Mouse (Mus musculus): ENCODE results near the gene Phf11a.
"Not testable (repeated sequence)": the region's sequence is repeated elsewhere in the genome, so short reads cannot be mapped to it uniquely, and the experiment has no call there.

Gene Phf11a

DNA sequence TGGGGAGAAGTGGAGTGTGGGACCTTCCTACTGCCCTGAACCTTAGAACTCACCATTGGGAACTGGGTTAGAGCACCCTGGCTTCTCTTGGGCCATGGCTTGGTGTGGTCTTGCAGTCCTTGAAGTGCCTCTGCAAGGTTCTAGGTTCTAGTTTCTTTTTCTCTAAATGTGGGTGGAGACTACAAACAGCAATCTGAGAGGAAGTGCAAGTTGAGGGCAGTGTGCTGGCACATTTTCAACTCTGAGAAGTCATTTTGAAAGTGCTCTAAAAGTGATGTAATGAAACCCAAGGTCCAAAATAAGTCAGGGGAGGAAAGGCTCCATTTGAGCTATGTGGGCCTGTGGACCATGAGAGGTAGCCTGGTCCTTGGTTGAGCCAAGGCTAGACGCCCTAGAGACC lies at the start of gene Phf11a:
Gene Phf11a, minus strand, starts transcription at position 132 of the 400 bp plus-strand sequence.
- DNase-seq (ENCODE audit: low spot score), result not testable (repeated sequence)

DNA sequence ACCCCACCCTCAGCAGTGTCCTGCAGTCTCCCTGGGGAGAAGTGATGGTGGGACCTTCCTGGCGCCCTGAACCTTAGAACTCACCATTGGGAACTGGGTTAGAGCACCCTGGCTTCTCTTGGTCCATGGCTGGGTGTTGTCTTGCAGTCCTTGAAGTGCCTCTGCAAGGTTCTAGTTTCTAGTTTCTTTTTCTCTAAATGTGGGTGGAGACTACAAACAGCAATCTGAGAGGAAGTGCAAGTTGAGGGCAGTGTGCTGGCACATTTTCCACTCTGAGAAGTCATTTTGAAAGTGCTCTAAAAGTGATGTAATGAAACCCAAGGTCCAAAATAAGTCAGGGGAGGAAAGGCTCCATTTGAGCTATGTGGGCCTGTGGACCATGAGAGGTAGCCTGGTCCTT lies 43.9 kb upstream of the Phf11a start, which contains the start of gene Phf11b:
Gene Phf11b, minus strand, starts transcription at position 163 of the 400 bp plus-strand sequence.
- not testable (repeated sequence) for DNase-seq (ENCODE audit: low spot score)

DNA sequence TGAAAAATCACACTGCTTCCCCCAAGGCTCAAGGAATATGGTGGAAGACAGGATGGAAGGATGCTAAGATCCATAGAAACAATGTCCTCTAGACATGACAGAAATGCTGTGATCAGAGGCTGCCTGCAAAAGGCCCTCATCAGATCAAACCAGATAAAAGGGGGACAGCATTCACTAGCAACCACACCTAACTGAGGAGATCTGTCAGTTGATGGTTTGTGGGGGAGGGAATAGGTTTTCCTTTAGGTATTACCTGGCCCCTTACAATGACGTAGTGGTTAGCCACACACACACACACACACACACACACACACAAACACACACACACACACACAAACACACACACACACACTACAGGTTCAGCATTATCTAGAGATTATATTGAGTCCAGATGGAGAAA lies 42.2 kb upstream of the Phf11a start:
- DNase-seq (ENCODE audit: low spot score), result no peak

DNA sequence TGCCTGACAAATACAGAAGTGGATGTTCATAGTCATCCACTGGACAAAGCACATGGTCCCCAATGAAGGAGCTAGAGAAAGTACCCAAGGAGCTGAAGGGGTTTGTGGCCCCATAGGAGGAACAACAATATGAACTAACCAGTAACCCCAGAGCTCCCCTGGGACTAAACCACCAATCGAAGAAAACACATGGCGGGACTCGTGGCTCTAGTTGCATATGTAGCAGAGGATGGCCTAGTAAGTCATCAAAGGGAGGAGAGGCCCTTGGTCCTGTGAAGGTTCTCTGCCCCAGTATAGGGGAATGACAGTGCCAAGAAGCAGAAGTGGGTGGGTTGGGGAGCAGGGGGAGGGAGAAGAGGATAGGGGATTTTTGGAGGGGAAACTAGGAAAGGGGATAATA lies 38.7 kb upstream of the Phf11a start:
- DNase-seq (ENCODE audit: low spot score), result not testable (repeated sequence)

DNA sequence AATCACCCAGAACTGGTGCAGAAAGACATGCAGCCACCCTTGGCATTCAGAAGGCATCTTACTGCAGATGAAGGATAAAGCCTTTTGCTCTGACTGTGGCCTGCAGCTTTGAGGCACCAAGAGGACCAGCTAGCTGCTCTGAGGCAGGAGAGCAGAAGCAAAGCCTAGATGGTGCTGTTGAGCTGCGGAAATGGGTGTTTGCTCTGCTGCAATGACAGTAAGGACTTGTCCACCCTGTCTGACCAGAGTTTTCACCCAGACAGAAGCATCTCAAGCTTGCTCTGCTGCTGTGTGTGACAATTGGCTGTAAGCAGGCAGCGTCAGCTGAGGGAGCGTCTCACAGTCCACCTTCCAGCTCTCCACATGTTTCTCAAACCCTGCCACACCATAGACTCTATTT lies 33.2 kb upstream of the Phf11a start:
- not testable (repeated sequence) for DNase-seq (ENCODE audit: low spot score)

DNA sequence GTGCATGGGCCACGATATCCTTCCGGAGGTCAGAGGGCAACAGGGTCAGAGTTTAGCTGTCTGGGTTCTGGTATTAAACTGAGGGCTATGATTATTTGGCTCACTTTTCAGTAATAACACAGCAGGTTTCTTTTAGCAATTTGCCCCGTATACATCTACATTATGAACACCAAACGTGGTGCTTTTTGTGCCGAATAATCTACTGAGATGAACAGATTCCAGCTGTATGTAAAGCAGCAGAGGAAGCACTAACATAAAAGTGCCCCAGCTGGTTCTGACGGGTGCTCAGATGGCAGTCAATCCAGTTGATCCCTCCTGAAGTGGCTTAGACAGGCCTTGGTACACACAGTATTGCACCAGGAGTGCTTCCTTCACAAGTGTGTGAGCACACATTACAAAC lies 22.6 kb upstream of the Phf11a start:
- DNase-seq (ENCODE audit: low spot score), result not testable (repeated sequence)

DNA sequence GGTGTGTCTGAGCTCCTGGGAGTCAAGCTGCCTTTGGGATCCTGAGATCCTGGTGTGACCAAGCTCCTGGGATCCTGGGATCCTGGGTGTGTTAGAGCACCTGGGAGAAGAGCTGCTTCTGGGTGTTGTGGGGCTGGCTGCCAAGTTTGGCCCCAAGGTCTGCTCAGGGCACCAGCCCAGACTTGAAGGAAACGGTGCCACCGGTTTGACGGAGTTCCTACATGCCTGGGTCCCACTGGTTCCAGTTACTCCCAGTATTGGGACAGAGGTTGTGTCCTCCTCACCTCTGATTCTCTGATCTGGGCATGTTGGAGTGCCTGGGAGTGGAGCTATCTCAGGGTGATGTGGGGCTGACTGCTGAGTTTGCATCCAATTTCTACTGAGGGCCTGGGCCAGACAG lies 21.7 kb upstream of the Phf11a start:
- not testable (repeated sequence) for DNase-seq (ENCODE audit: low spot score)

DNA sequence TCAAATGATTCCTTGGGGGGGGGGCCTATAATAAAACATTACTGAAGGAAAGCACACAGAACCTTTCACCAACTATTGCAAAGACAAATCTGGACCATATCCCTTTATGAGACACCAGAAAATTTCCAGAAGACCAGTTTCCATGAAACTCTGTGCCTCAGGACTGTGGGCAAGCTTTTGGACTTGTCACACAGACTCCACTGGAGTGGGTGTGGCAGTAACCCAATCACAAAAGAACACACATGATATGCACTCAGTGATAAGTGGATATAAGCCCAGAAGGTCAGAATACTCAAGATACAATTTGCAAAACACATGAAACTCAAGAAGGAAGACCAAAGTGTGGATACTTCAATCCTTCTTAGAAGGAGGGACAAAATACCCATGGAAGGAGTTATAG lies 5.6 kb downstream of the Phf11a start:
- DNase-seq (ENCODE audit: low spot score), result peak; percentile 3

DNA sequence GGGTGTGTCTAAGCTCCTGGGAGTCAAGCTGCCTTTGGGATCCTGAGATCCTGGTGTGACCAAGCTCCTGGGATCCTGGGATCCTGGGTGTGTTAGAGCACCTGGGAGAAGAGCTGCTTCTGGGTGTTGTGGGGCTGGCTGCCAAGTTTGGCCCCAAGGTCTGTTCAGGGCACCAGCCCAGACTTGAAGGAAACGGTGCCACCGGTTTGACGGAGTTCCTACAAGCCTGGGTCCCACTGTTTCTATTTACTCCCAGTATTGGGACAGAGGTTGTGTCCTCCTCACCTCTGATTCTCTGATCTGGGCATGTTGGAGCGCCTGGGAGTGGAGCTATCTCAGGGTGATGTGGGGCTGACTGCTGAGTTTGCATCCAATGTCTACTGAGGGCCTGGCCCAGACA lies 22.4 kb downstream of the Phf11a start:
- DNase-seq (ENCODE audit: low spot score), result not testable (repeated sequence)

DNA sequence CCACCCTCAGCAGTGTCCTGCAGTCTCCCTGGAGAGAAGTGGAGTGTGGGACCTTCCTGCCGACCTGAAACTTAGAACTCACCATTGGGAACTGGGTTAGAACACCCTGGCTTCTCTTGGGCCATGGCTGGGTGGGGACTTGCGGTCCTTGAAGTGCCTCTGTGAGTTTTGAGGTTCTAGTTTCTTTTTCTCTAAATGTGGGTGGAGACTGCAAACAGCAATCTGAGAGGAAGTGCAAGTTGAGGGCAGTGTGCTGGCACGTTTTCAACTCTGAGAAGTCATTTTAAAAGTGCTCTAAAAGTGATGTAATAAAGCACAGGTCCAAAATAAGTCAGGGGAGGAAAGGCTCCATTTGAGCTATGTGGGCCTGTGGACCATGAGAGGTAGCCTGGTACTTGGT lies 37.3 kb downstream of the Phf11a start, which contains the start of gene Gm6904:
Gene Gm6904, minus strand, starts transcription at position 161 of the 400 bp plus-strand sequence.
- DNase-seq (ENCODE audit: low spot score), result no peak

DNA sequence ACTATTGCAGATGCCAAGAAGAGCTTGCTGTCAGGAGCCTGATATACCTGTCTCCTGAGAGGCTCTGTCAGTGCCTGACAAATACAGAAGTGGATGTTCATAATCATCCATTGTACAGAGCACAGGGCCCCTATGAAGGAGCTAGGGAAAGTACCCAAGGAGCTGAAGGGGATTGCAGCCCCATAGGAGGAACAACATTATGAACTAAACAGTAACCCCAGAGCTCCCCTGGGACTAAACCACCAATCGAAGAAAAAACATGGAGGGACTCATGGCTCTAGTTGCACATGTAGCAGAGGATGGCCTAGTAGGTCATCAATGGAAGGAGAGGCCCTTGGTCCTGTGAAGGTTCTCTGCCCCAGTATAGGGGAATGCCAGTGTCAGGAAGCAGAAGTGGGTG lies 41.5 kb downstream of the Phf11a start:
- DNase-seq (ENCODE audit: low spot score), result not testable (repeated sequence)

DNA sequence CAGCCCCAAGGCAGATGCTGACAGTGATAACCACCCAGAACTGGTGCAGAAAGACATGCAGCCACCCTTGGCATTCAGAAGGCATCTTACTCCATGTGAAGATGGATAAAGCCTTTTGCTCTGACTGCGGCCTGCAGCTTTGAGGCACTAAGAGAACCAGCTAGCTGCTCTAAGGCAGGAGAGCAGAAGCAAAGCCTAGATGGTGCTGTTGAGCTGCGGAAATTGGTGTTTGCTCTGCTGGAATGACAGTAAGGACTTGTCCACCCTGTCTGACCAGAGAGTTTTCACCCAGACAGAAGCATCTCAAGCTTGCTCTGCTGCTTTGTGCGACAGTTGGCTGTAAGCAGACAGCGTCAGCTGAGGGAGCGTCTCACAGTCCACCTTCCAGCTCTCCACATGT lies 47.0 kb downstream of the Phf11a start:
- DNase-seq (ENCODE audit: low spot score), result not testable (repeated sequence)

DNA sequence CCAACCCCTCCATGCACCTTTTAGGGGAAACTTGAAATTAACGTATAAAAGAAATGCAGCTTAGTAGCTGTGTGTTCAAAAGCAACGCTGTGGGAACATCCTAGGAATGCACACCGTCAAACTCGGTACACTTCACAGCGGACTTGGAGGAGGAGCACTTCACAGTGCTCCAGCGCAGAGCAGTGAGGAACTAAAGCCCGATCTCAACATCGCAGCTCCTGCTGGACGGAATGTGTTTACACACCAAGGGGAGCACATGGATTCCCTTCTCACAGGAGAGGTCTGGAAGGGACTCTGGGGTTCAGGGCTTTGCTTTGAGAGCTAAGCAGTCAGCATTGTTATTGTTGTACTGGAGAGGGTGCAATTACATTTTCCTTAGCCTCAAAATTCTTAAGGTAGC lies 63.7 kb downstream of the Phf11a start:
- no peak for DNase-seq (ENCODE audit: low spot score)

DNA sequence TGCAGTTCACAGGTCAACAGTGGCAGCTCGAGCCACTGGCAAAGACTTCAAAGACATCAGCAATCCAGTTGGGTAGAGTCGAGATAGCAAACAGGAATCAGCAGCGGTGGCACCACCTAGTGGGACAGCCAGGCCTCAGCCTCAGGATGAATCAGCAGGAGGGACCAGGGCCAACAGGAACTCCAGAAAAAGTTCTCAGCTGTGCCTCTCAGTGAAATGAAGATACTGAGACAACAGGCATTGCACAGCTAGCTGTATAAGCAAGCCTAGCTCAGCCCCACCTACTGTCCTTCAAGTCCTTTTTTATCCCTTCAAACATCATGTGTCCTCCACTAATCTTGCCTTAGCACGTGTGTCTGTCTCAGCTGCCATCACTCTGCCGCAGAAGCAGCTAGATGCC lies 65.3 kb downstream of the Phf11a start:
- DNase-seq (ENCODE audit: low spot score), result peak; percentile 19

DNA sequence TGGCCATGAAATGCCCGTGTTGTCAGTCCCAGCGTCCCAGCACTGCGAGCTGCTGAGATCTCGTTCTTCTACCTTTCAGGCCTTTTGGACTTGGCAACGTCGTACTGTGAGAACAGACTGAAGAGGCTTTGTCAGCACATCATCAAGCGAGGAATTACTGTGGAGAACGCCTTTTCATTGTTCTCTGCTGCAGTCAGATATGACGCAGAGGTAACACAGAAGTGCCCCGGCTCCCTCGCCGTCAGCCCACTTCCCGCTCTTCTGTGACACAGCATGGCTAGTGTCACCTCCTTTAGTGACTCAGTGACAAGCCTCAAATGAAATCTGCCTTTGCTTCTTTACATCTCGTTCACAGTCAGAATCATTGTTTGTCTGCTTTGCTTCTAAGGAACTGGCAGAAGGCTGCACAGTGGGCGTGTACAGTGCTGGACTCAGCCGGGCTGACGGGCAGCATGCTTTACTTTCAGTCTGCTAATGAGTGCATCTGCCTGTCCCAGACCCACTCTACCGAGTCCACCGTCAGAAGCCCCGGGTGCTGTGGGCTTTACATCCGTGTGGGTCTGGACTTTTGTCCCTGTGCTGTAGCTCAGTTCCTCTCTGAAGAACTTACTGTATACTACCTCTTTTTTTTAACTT lies 66.9 kb downstream of the Phf11a start:
- no peak for DNase-seq (ENCODE audit: low spot score)

DNA sequence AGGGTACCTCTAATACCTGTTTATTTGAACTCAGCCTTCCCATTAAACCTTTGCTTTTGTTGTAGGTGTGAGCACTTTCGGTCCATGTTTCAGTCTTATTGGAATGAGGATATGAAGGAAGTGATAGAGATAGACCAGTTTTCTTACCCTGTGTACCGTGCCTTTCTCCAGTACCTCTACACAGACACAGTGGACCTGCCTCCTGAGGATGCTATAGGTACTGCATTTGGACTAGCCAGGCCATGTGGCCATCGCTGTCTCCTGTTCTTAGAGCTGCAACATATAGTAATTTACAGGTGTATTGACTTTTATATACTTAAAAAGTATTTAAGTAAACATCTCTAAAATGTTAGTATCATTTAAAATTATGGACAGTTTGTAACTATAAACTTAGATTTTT lies 67.5 kb downstream of the Phf11a start:
- DNase-seq (ENCODE audit: low spot score), result no peak
